7 mouse cellular contexts compared by ENCODE assay signal in the genomic region with DNA sequence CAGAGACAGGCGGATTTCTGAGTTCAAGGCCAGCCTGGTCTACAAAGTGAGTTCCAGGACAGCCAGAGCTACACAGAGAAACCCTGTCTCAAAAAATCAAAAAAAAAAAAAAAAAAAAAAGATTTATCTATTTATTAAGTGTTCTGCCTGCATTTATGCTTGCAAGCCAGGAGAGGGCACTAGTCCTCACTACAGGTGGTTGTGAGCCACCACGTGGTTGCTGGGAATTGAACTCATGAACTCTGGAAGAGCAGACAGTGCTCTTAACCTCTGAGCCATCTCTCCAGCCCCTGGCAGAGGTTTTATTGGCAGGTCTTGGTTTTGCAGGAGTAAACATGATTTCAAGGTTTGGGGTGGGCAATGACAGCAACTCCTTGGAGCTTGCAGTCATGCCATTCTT. TPM values are rescaled to one million over a fixed set of nuclear protein-coding genes. Genes with fewer than 3 reads are reported as not detected.
DNase-seq lines count a peak whose midpoint lies in the region; ATAC-seq and TF ChIP-seq lines count a peak whose summit lies in the region.
"Not testable (repeated sequence)": the region's sequence is repeated elsewhere in the genome, so short reads cannot be mapped to it uniquely, and the experiment has no call there.

No protein-coding gene starts in this region.

- not testable (repeated sequence) for H3K4me1 ChIP-seq in E14TG2a.4 (replicated peaks; ENCODE audit: low read depth, low read length); kidney, postnatal 0 days (replicated peaks; ENCODE audit: insufficient read depth, low read length); lung, adult 2 months (ENCODE audit: control insufficient read depth, insufficient read depth, low read length); small intestine, adult 2 months (ENCODE audit: control insufficient read depth, insufficient read depth, insufficient read length, low read length)

- H3K36me3 ChIP-seq in E14TG2a.4 (ENCODE audit: insufficient read depth, low read length); kidney, postnatal 0 days (ENCODE audit: insufficient read depth, low read length); small intestine, adult 2 months (ENCODE audit: control insufficient read depth, insufficient read depth, low read length): not testable (repeated sequence)

- not testable (repeated sequence) for H3K4me3 ChIP-seq in E14TG2a.4 (replicated peaks; ENCODE audit: low read length); gastrocnemius, adult 2 months; kidney, postnatal 0 days (replicated peaks; ENCODE audit: low read depth, low read length); lung, adult 2 months (replicated peaks; ENCODE audit: extremely low read depth, low read depth, low read length); small intestine, adult 2 months (ENCODE audit: low read depth, low read length)

- not testable (repeated sequence) for H3K9ac ChIP-seq in kidney, postnatal 0 days (ENCODE audit: low read depth, low read length)

- not testable (repeated sequence) for H3K4me2 ChIP-seq in kidney, postnatal 0 days (ENCODE audit: low read length)

- peaks cover 30% of the 10 kb centered on the region for H3K9me3 ChIP-seq in E14TG2a.4 (ENCODE audit: low read length)
- H3K9me3 ChIP-seq in kidney, postnatal 0 days (replicated peaks; ENCODE audit: low read length): not testable (repeated sequence)

- intact Hi-C loops in gastrocnemius, adult 2 months (cut with DNase I): loop anchor here (5.0 kb wide), 1 partner anchor 34 kb away; no protein-coding TSS in a partner anchor

- peak; percentile 71 for DNase-seq in 416B (ENCODE audit: low read depth)
- peak; percentile 69 for DNase-seq in R1 (ENCODE audit: low read depth, low spot score)
- not testable (repeated sequence) for DNase-seq in gastrocnemius, adult 2 months; kidney, postnatal 0 days (ENCODE audit: low spot score); lung, adult 2 months

- TF ChIP-seq POLR2A in lung, adult 2 months (IDR thresholded peaks at IDR 0.05; ENCODE audit: borderline replicate concordance, extremely low read depth, low read depth, low read length); small intestine, adult 2 months (IDR thresholded peaks at IDR 0.05; ENCODE audit: low read depth, low read length): not testable (repeated sequence)

- H3K27ac ChIP-seq in gastrocnemius, adult 2 months; kidney, postnatal 0 days; small intestine, adult 2 months (ENCODE audit: insufficient read depth, low read depth, low read length): not testable (repeated sequence)

- H3K27me3 ChIP-seq in E14TG2a.4 (ENCODE audit: insufficient read depth, low read length); kidney, postnatal 0 days (ENCODE audit: insufficient read depth, low read length); small intestine, adult 2 months (ENCODE audit: control insufficient read depth, insufficient read depth, low read length): not testable (repeated sequence)

- 0 out of 2 replicates have a peak, but pooled peaks have one; percentile 6 for TF ChIP-seq CTCF in E14TG2a.4 (conservative IDR thresholded peaks at IDR 0.05; ENCODE audit: low read length)
- TF ChIP-seq CTCF in gastrocnemius, adult 2 months (IDR thresholded peaks at IDR 0.05): peak; percentile 4; the same call in 1 of the 2 replicates
- TF ChIP-seq CTCF in kidney, postnatal 0 days (IDR thresholded peaks at IDR 0.05; ENCODE audit: low read depth): peak; percentile 32
- TF ChIP-seq CTCF in lung, adult 2 months (IDR thresholded peaks at IDR 0.05; ENCODE audit: insufficient read depth, low read length): 0 out of 2 replicates have a peak, but pooled peaks have one; percentile 23
- TF ChIP-seq CTCF in small intestine, adult 2 months (IDR thresholded peaks at IDR 0.05; ENCODE audit: extremely low read depth, insufficient read length, insufficient replicate concordance, low read depth, low read length): peak; percentile 32; the same call in 1 of the 2 replicates

- not testable (repeated sequence) for ATAC-seq in kidney, postnatal 0 days (replicated peaks; ENCODE audit: low FRiP score, low read depth)

- WGBS in kidney, postnatal 0 days: 54% methylated on average over 2 of the region's 2 CpGs
- 46% methylated on average over 2 of the region's 2 CpGs for WGBS in lung, adult 2 months
- WGBS in small intestine, adult 2 months: 48% methylated on average over 2 of the region's 2 CpGs

RNA-seq across cellular contexts. Expression of gene Eif2s2, which starts 15.5 kb away (rescaled TPM):
- total RNA-seq in gastrocnemius, adult 2 months (2021): 100 to 1,000 TPM; 125 TPM
- polyA plus RNA-seq in kidney, postnatal 0 days (2015; fragmentation: Nextera tagmentation; extraction: Ambion mirVana): 107 and 109 TPM in 2 replicates
- 4.8 and 9.0 TPM in 2 replicates for polyA plus RNA-seq in lung, adult 2 months (2012; rRNA removed)
- 1.4 and 2.1 TPM in 2 replicates for polyA plus RNA-seq in small intestine, adult 2 months (2012; rRNA removed)

Comparison
In these comparisons a context has a peak if more than half of its experiments do, and no peak if none do; other contexts are left out.
1. RNA of gene Eif2s2, which starts 15.5 kb away (polyA plus RNA-seq): 107 to 109 TPM in kidney, postnatal 0 days; 4.8 to 9.0 TPM in lung, adult 2 months and 1.4 to 2.1 TPM in small intestine, adult 2 months; every median in the first group is over 10 times any median in the second.
2. Peak in every context shown above with its lines, with median percentiles within 50 percentile points of each other: CTCF ChIP-seq.